Mouse (Mus musculus): ENCODE results near the gene Dgki.

GRCm38 (mm10) chr6:36815992-36816391 lies 484.0 kb downstream of the Dgki start:
- TF ChIP-seq CTCF (IDR thresholded peaks at IDR 0.05; ENCODE audit: control insufficient read depth, insufficient read depth, insufficient read length) = no peak
- TF ChIP-seq MAX (IDR thresholded peaks at IDR 0.05) = no peak
